Mouse (Mus musculus) layer of hippocampus, postnatal 25 days (tissue): Measurements from ENCODE around the gene Clec10a. TPM values are rescaled to one million over a fixed set of nuclear protein-coding genes. Genes with fewer than 3 reads are reported as not detected.

Experiments
- DNase-seq, 2 experiments: peaks; one replicate each; pipeline ENCODE4 v3.0.0; 2022; ENCODE audit warnings: mixed read lengths in 2 of 2, low spot score in 1 of 2; ENCODE audit errors: extremely low spot score in 1 of 2
- total RNA-seq, 2 experiments: library from RNA; stranded (reverse); gene quantifications; 2 replicates each; pipeline ENCODE4 v1.2.3; 2021

Clec10a gene
- total RNA-seq, 2 experiments from 2014 or later, result 1.1 to 3.4 TPM

DNA sequence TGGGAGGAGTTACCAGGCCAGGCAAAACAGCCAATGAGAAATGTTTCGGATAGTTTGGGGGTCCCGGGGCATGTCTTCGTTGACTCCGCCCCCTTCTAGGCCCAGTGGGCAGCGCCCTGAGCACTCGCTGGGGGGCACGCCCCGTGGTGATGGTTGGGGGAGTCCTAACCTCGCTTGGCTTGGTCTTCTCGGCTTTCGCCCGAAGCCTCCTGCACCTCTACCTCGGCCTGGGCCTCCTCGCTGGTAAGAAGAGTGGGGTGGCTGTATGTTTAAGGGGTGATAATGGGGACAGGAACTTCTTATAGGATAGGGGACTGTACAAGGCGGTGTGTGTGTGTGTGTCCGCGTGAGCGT is 58.8 kb downstream of the Clec10a start:
- DNase-seq, result no peak

DNA sequence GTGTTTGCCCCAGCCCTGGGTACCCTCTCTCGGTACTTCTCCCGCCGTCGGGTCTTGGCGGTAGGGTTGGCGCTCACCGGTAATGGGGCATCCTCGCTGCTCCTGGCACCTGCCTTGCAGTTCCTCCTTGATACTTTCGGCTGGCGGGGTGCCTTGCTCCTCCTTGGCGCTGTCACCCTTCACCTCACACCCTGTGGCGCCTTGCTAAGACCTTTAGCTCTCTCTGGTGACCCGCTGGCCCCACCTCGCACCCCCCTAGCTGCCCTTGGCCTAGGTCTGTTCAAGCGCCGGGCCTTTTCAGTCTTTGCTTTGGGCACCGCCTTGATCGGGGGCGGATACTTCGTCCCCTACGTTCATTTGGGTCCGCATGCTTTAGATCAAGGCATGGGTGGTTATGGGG is 59.3 kb downstream of the Clec10a start:
- no peak for DNase-seq

DNA sequence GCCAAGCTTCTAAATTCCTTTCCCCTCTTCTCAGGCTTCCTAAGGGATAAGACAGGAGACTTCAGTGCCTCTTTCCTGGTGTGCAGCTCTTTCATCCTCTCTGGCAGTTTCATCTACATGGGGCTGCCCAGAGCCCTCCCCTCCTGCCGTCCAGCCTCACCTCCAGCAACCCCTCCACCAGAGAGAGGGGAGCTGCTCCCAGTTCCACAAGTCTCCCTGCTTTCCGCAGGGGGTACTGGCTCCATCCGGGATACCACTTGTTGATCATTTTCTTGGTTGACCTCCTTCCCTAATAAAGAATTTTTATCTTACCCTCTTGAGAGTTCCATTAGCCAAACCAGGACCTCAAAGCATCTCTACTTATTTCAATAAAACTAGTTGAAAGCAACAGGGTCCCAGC is 60.1 kb downstream of the Clec10a start:
- no peak for DNase-seq

DNA sequence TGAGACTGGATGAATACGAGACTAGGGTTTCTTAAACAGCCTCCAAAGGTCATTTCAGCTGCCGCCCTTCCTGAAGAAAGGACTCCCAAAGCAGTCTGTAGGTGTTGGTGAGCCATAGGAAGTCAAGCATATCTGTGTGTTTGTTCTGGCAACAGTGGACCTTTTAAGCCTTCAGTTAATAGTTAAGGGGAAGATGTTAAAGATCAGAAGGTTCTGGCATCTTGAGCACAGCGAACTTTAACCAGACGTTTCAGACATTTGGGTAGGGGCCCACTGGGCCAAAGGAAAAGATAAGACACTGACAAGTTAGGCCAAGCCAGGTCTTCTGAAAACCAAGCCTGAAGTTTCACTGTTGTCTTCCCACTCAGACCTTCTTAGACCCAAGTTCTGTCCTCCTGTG is 62.0 kb downstream of the Clec10a start:
- DNase-seq, result no peak

DNA sequence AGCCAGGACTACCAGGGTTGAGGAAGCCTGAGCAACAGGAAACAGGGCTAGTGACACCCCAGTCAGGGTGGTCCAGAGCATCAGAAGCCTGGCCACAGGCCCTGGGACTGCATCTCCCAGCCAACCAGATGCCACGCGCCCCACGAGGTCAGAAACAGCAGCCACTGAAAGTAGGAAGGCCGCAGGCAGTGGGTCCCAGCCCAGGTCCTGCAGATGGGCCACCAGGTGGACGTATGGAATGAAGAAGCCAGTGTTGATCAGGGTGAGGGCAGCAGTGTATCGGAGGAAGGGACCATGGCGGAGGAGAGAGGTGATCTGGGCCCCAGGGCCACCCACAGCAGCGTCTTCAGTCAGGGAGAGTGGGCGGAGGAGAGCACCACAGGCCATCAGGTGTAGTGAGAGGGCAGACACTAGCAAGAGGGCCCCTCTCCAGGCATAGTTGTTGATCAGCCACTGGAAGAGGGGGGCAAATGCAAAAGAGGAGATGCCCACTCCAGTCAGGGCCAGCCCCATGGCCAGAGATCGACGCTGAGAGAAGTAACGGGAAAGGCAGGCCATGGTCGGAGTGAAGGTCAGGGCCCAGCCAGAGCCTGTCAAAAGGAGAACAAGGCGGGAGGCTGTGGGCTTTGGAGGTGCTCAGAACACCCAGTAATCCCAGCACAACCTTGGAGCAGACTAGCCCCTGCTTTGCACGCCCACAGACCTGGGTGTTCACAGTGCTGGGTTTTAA is 62.9 kb downstream of the Clec10a start:
- DNase-seq, result no peak

DNA sequence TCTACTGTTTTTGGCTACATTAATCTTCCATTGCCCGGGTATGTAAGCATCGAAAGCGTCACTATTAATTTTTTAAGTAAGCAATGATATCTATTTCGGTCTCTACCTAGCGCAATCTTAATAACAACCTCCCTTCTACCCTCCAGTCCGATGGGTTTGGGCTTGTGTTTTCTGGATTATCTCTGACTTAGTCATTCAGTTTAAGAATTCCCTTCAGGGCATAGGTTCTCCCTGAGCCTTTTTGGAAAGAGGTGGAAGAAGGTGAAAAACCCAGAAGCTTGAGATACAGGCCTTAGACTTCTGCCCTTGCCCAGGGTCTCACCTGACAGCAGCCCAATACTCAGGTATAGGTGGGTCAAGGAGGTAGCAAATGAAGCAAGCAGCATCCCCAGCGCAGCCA is 63.9 kb downstream of the Clec10a start:
- DNase-seq, result no peak

DNA sequence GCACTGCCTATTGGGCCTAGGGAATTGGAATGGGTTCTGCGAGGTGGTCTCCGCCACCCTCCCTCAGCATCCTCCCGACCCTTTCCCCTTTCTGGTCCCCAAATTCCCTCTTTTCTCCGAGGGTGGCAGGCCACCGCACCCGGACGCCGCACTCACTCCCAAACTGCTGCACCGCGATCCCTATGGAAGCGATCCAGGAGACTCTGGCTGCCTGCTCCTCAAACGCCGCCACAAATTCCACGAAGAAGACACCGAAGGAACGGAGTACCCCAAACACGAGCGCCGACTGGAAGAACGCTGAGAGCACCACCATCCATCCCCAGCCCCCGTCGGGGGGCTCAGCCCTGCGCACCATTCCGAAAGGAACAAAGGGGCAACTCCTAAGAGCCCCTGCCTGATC is 64.3 kb downstream of the Clec10a start:
- DNase-seq, result peak in 1 of 2 experiments; percentile 33

Other genes with a start within 250 kb of the Clec10a start
- gene Gps2, start 242.3 kb upstream of the Clec10a start, total RNA-seq, result 10 to 100 TPM; 26.8 to 32.6 TPM
- gene Eif5a, start 234.2 kb upstream of the Clec10a start, total RNA-seq, result 100 to 1,000 TPM; 426 to 481 TPM
- 10 to 100 TPM in 1 of 2 experiments, 1 to 10 TPM in 1; 7.3 to 11.1 TPM for gene Ybx2, start 220.4 kb upstream of the Clec10a start, total RNA-seq
- 1 to 10 TPM; 2.2 to 4.0 TPM for gene Slc2a4, start 208.0 kb upstream of the Clec10a start, total RNA-seq
- gene Cldn7, start 191.4 kb upstream of the Clec10a start, total RNA-seq, result not detected
- gene Ctdnep1, start 175.0 kb upstream of the Clec10a start, total RNA-seq, result 100 to 1,000 TPM; 107 to 116 TPM
- 10 to 100 TPM; 77.1 to 82.2 TPM for gene Elp5, start 173.7 kb upstream of the Clec10a start, total RNA-seq
- 100 to 1,000 TPM; 229 to 258 TPM for gene Gabarap, start 165.1 kb upstream of the Clec10a start, total RNA-seq
- 10 to 100 TPM; 41.4 to 46.9 TPM for gene Phf23, start 160.4 kb upstream of the Clec10a start, total RNA-seq
- gene Dvl2, start 155.6 kb upstream of the Clec10a start, total RNA-seq, result 10 to 100 TPM; 31.2 to 37.8 TPM
- gene Acadvl, start 140.8 kb upstream of the Clec10a start, total RNA-seq, result 10 to 100 TPM; 56.9 to 62.4 TPM
- gene Dlg4, start 139.3 kb upstream of the Clec10a start, total RNA-seq, result 100 to 1,000 TPM; 857 to 887 TPM
- under 1 TPM; 0.73 to 0.74 TPM for gene Asgr1, start 102.1 kb upstream of the Clec10a start, total RNA-seq
- gene Asgr2, start 63.6 kb upstream of the Clec10a start, total RNA-seq, result not detected
- under 1 TPM; 0.38 to 0.49 TPM for gene Mgl2, start 25.9 kb upstream of the Clec10a start, total RNA-seq
- 10 to 100 TPM; 28.1 to 39.2 TPM for gene Slc16a11, start 56.6 kb downstream of the Clec10a start, total RNA-seq
- gene Slc16a13, start 64.9 kb downstream of the Clec10a start, total RNA-seq, result 10 to 100 TPM in 1 of 2 experiments, 1 to 10 TPM in 1; 7.0 to 10.0 TPM
- gene Bcl6b, start 73.6 kb downstream of the Clec10a start, total RNA-seq, result 1 to 10 TPM; 1.2 to 2.1 TPM
- 10 to 100 TPM; 50.6 to 55.6 TPM for gene 0610010K14Rik, start 81.7 kb downstream of the Clec10a start, total RNA-seq
- 1 to 10 TPM; 3.2 to 4.5 TPM for gene Gm21988, start 83.6 kb downstream of the Clec10a start, total RNA-seq
- gene Rnasek, start 83.6 kb downstream of the Clec10a start, total RNA-seq, result 100 to 1,000 TPM; 310 to 312 TPM
- under 1 TPM in 1 of 2 experiments, not detected in 1; 0.20 TPM for gene Alox12, start 99.2 kb downstream of the Clec10a start, total RNA-seq
- not detected for gene Alox12e, start 166.4 kb downstream of the Clec10a start, total RNA-seq
- gene Alox15, start 195.8 kb downstream of the Clec10a start, total RNA-seq, result not detected